Mouse (Mus musculus): ENCODE data around the gene Ccdc158. TPM values are rescaled to one million over a fixed set of nuclear protein-coding genes. Genes with fewer than 3 reads are reported as not detected.

Ccdc158 gene
- polyA plus RNA-seq, 1 experiment from 2014 or later: 0.14 TPM

DNA sequence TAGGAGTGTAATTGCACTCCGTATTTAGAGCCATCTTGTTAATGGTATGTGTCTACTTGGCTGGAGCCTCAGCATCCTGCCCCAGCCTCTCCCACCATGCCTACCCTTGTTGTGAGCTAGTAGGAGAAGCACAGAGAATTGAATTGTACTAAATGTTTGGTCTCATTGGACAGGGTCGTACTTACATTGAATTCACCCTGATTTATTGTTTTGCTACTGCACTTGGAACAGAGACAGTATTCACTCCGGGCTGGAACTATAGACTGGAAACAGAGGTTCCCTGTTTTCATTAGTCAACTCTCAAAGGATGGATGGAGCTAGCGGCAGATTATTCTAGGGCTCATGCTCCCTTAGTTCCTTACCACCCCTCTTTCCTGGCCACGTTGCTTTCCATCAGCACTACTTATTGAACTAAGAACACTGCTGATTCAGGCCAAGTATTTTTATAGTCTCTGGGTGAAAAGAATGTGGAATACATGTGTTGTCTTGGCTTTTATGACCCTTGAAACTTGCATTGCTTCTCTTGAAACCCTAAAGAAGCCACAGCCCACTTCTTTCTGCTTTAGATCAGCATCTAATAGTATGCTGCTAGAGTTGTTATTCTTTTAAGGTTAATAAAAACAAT, 36.7 kb upstream of the Ccdc158 start:
- 62% methylated on average over 5 of the region's 5 CpGs for WGBS (ENCODE audit: insufficient replicate concordance)

DNA sequence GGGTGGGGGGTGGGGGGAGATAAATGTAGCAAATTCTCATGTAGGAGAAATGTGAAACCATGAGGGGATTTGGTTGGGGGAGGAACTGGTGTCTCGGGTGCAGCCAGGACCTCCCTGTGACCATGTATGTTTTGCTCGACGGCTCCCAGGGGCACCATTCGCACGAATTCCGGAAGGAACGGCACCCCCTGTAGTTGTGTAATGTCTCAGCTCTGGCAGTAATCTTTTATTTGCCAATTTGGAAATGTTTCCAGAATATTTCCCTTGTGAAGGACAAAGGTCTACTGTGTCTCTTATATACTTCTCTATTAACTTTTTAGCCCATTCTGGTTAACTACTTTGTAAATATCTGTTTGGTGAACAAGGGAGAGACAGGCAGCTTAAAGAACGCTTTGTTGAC, 35.7 kb upstream of the Ccdc158 start:
- H3K4me1 ChIP-seq (ENCODE audit: control insufficient read depth, low read depth, low read length): no peaks in the 10 kb centered on the region; the same call in 1 of the 2 replicates
- no peak overlapping the region for H3K9ac ChIP-seq (ENCODE audit: low read depth, low read length)
- H3K27ac ChIP-seq (ENCODE audit: low read length): no peak overlapping the region
- 65% methylated on average over 8 of the region's 8 CpGs for WGBS (ENCODE audit: insufficient replicate concordance)
- H3K27me3 ChIP-seq (ENCODE audit: control insufficient read depth, insufficient read depth, low read depth, low read length): no peaks in the 10 kb centered on the region
- H3K4me2 ChIP-seq (ENCODE audit: low read depth, low read length): no peak overlapping the region
- no peaks in the 10 kb centered on the region for H3K36me3 ChIP-seq (ENCODE audit: control insufficient read depth, insufficient read depth)
- no peaks in the 10 kb centered on the region for H3K9me3 ChIP-seq (replicated peaks; ENCODE audit: control insufficient read depth, low read length)
- ATAC-seq (ENCODE audit: low read depth): peak; percentile 16; the same call in 1 of the 2 replicates
- no peak overlapping the region for H3K4me3 ChIP-seq (ENCODE audit: low read depth, low read length)

More for the DNA sequence above, 36.7 kb upstream of the Ccdc158 start:
- ATAC-seq (ENCODE audit: low read depth): no peak
- Histone ChIP-seq H3K27ac (ENCODE audit: low read length) (no peak overlapping the region), H3K36me3 (ENCODE audit: control insufficient read depth, insufficient read depth) (no peaks in the 10 kb centered on the region), H3K9me3 (replicated peaks; ENCODE audit: control insufficient read depth, low read length) (no peaks in the 10 kb centered on the region), H3K4me3 (ENCODE audit: low read depth, low read length) (no peak overlapping the region), H3K4me2 (ENCODE audit: low read depth, low read length) (no peak overlapping the region), H3K4me1 (ENCODE audit: control insufficient read depth, low read depth, low read length) (no peaks in the 10 kb centered on the region; the same call in 1 of the 2 replicates), H3K27me3 (ENCODE audit: control insufficient read depth, insufficient read depth, low read depth, low read length) (no peaks in the 10 kb centered on the region), H3K9ac (ENCODE audit: low read depth, low read length) (no peak overlapping the region)

- Histone ChIP-seq H3K27me3 (ENCODE audit: control insufficient read depth, insufficient read depth, low read depth, low read length) (no peaks in the 10 kb centered on the region), H3K36me3 (ENCODE audit: control insufficient read depth, insufficient read depth) (no peaks in the 10 kb centered on the region), H3K4me2 (ENCODE audit: low read depth, low read length) (no peak overlapping the region), H3K4me3 (ENCODE audit: low read depth, low read length) (no peak overlapping the region), H3K9ac (ENCODE audit: low read depth, low read length) (no peak overlapping the region), H3K4me1 (ENCODE audit: control insufficient read depth, low read depth, low read length) (no peaks in the 10 kb centered on the region; the same call in 1 of the 2 replicates), H3K9me3 (replicated peaks; ENCODE audit: control insufficient read depth, low read length) (no peaks in the 10 kb centered on the region), H3K27ac (ENCODE audit: low read length) (no peak overlapping the region)
- ATAC-seq (ENCODE audit: low read depth): 0 out of 2 replicates have a peak, but pooled peaks have one; percentile 30
- 29% methylated on average over 7 of the region's 7 CpGs for WGBS (ENCODE audit: insufficient replicate concordance)
Observed at GRCm38 (mm10) chr5:92707921-92708491, 32.9 kb upstream of the Ccdc158 start.

DNA sequence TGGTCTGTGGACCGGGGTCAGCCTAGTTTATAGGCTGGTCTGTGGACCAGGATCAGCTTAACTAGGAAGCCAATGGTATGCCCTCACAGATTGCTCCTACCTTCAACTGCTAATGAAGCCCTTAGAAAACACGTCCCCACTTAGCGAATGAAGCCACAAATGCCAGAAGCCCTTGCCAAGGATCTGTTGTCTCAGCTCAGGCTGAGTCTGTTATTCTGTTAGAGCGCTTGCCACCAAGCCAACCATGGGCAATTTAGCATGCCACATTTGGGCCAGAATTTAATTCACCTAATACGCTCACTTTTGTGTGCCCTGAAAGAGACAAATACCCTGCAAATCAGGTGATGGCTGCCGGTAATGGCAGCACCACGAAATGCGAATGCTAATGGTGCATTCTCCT, 28.6 kb upstream of the Ccdc158 start:
- H3K9ac ChIP-seq (ENCODE audit: low read depth, low read length): no peak overlapping the region
- ATAC-seq (ENCODE audit: low read depth): no peak
- no peaks in the 10 kb centered on the region; the same call in 1 of the 2 replicates for H3K4me1 ChIP-seq (ENCODE audit: control insufficient read depth, low read depth, low read length)
- no peak overlapping the region for H3K4me3 ChIP-seq (ENCODE audit: low read depth, low read length)
- H3K27ac ChIP-seq (ENCODE audit: low read length): no peak overlapping the region
- no peaks in the 10 kb centered on the region for H3K27me3 ChIP-seq (ENCODE audit: control insufficient read depth, insufficient read depth, low read depth, low read length)
- WGBS (ENCODE audit: insufficient replicate concordance): 76% methylated on average over 8 of the region's 8 CpGs
- H3K9me3 ChIP-seq (replicated peaks; ENCODE audit: control insufficient read depth, low read length): no peaks in the 10 kb centered on the region
- no peak overlapping the region for H3K4me2 ChIP-seq (ENCODE audit: low read depth, low read length)
- no peaks in the 10 kb centered on the region for H3K36me3 ChIP-seq (ENCODE audit: control insufficient read depth, insufficient read depth)

GRCm38 (mm10) chr5:92701750-92702149, 26.7 kb upstream of the Ccdc158 start:
- Histone ChIP-seq H3K4me2 (ENCODE audit: low read depth, low read length) (no peak overlapping the region), H3K9me3 (replicated peaks; ENCODE audit: control insufficient read depth, low read length) (no peaks in the 10 kb centered on the region), H3K9ac (ENCODE audit: low read depth, low read length) (no peak overlapping the region), H3K27me3 (ENCODE audit: control insufficient read depth, insufficient read depth, low read depth, low read length) (no peaks in the 10 kb centered on the region), H3K27ac (ENCODE audit: low read length) (no peak overlapping the region), H3K36me3 (ENCODE audit: control insufficient read depth, insufficient read depth) (no peaks in the 10 kb centered on the region), H3K4me3 (ENCODE audit: low read depth, low read length) (no peak overlapping the region), H3K4me1 (ENCODE audit: control insufficient read depth, low read depth, low read length) (no peaks in the 10 kb centered on the region)
- 56% methylated on average over 11 of the region's 11 CpGs for whole genome bisulfite sequencing (ENCODE audit: insufficient replicate concordance)
- ATAC-seq (ENCODE audit: low read depth): no peak

DNA sequence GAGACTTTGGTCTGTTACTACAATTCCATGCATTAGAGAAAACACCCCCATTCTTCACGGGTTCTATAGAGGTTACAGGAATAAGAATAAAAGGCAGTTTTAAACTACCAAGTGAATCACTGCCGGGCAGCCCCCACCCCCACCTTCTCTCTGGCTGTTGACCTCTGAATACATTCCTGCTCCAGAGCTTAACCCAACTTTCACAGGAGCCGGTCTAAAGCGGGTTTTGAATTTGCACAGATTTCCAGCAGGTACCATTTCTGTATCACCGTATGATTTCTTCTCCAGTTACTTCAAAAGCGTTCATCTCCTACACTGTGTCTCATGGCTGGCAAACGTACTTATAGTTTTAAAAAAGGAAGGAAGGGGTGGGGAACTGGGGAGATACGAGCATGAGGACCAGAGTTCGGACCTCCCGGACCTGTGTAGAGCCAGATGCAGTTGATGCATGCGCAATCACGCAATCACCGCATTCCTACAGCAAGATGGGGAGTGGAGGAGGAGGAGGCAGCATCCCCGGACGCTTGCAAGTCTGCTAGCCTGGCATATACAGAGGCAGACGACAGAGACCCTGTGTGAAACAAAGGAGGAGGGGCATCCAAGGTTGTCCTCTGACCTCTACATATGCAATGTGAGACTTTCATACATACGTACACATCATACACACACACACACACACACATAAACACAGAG, 23.9 kb upstream of the Ccdc158 start:
- no peak overlapping the region for H3K9ac ChIP-seq (ENCODE audit: low read depth, low read length)
- H3K27ac ChIP-seq (ENCODE audit: low read length): no peak overlapping the region
- H3K4me2 ChIP-seq (ENCODE audit: low read depth, low read length): no peak overlapping the region
- H3K9me3 ChIP-seq (replicated peaks; ENCODE audit: control insufficient read depth, low read length): no peaks in the 10 kb centered on the region
- H3K4me1 ChIP-seq (ENCODE audit: control insufficient read depth, low read depth, low read length): no peaks in the 10 kb centered on the region
- no peaks in the 10 kb centered on the region for H3K36me3 ChIP-seq (ENCODE audit: control insufficient read depth, insufficient read depth)
- no peaks in the 10 kb centered on the region for H3K27me3 ChIP-seq (ENCODE audit: control insufficient read depth, insufficient read depth, low read depth, low read length)
- H3K4me3 ChIP-seq (ENCODE audit: low read depth, low read length): no peak overlapping the region
- WGBS (ENCODE audit: insufficient replicate concordance): 35% methylated on average over 17 of the region's 17 CpGs
- ATAC-seq (ENCODE audit: low read depth): no peak

- H3K27me3 ChIP-seq (ENCODE audit: control insufficient read depth, insufficient read depth, low read depth, low read length): no peaks in the 10 kb centered on the region
- no peaks in the 10 kb centered on the region for H3K4me1 ChIP-seq (ENCODE audit: control insufficient read depth, low read depth, low read length)
- H3K27ac ChIP-seq (ENCODE audit: low read length): no peak overlapping the region
- no peak overlapping the region for H3K4me2 ChIP-seq (ENCODE audit: low read depth, low read length)
- H3K9ac ChIP-seq (ENCODE audit: low read depth, low read length): no peak overlapping the region
- no peak overlapping the region for H3K4me3 ChIP-seq (ENCODE audit: low read depth, low read length)
- ATAC-seq (ENCODE audit: low read depth): no peak
- no peaks in the 10 kb centered on the region for H3K9me3 ChIP-seq (replicated peaks; ENCODE audit: control insufficient read depth, low read length)
- WGBS (ENCODE audit: insufficient replicate concordance): 10% methylated on average over 15 of the region's 15 CpGs
- no peaks in the 10 kb centered on the region for H3K36me3 ChIP-seq (ENCODE audit: control insufficient read depth, insufficient read depth)
Observed at GRCm38 (mm10) chr5:92698131-92698836, 23.2 kb upstream of the Ccdc158 start.

- 66% methylated on average over 10 of the region's 10 CpGs for WGBS (ENCODE audit: insufficient replicate concordance)
- ATAC-seq (ENCODE audit: low read depth): no peak
- no peak overlapping the region for H3K4me2 ChIP-seq (ENCODE audit: low read depth, low read length)
- H3K9ac ChIP-seq (ENCODE audit: low read depth, low read length): no peak overlapping the region
- H3K27ac ChIP-seq (ENCODE audit: low read length): no peak overlapping the region
- no peaks in the 10 kb centered on the region for H3K36me3 ChIP-seq (ENCODE audit: control insufficient read depth, insufficient read depth)
- no peaks in the 10 kb centered on the region for H3K27me3 ChIP-seq (ENCODE audit: control insufficient read depth, insufficient read depth, low read depth, low read length)
- no peaks in the 10 kb centered on the region for H3K4me1 ChIP-seq (ENCODE audit: control insufficient read depth, low read depth, low read length)
- H3K9me3 ChIP-seq (replicated peaks; ENCODE audit: control insufficient read depth, low read length): no peaks in the 10 kb centered on the region
- H3K4me3 ChIP-seq (ENCODE audit: low read depth, low read length): no peak overlapping the region
Observed at GRCm38 (mm10) chr5:92694316-92694995, 19.4 kb upstream of the Ccdc158 start.

All from liver, embryonic 16.5 days (tissue).